Mouse (Mus musculus) heart, embryonic 14.5 days (tissue): ENCODE measurements at regions not wholly inside any gene's neighbourhood (a gene's known extent, or its start where the extent isn't known, plus 50 kb on each side); places are given as distances from the start of the nearest gene placed in this dataset.

Experiments used
- ATAC-seq: fragments of 200-750 bp; cut with Nextera tagmentation; 2 replicates; pipeline ENCODE4 v1.8.0; 2017; ENCODE audit warnings: low read depth, moderate TSS enrichment; ENCODE audit not compliant: insufficient number of reproducible peaks, insufficient read depth, low FRiP score
- H3K27ac ChIP-seq, 2 experiments: fragments of 200-500 bp in 1 of 2; fragments of 300-500 bp in 1 of 2; sonication (generic) in 1 of 2; replicated peaks in 1 of 2; 2 replicates each; pipeline ENCODE4 v1.5.1; 2012 to 2014; ENCODE audit warnings: low read depth in 2 of 2, low read length in 2 of 2, control low read depth in 1 of 2, mild to moderate bottlenecking in 1 of 2, mixed read lengths in 1 of 2; ENCODE audit not compliant: control insufficient read depth in 1 of 2, insufficient read depth in 1 of 2
- H3K27me3 ChIP-seq: fragments of 300-500 bp; sonication (generic); 2 replicates; pipeline ENCODE4 v1.6.1; 2014; ENCODE audit warnings: mild to moderate bottlenecking, low read length, control low read depth; ENCODE audit not compliant: control insufficient read depth, insufficient read depth
- H3K36me3 ChIP-seq: fragments of 300-500 bp; sonication (generic); 2 replicates; pipeline ENCODE4 v1.6.1; 2014; ENCODE audit warnings: mild to moderate bottlenecking, control low read depth, low read length, mixed read lengths; ENCODE audit not compliant: control insufficient read depth, insufficient read depth
- H3K4me1 ChIP-seq, 2 experiments: fragments of 200-500 bp in 1 of 2; fragments of 300-500 bp in 1 of 2; sonication (generic) in 1 of 2; 2 replicates each; pipeline ENCODE4 v1.6.1; 2012 to 2014; ENCODE audit warnings: low read length in 2 of 2, control low read depth in 1 of 2, mixed read lengths in 1 of 2; ENCODE audit not compliant: control insufficient read depth in 2 of 2, insufficient read depth in 2 of 2
- H3K4me2 ChIP-seq: fragments of 300-500 bp; sonication (generic); 2 replicates; pipeline ENCODE4 v1.6.1; 2014; ENCODE audit warnings: mild to moderate bottlenecking, low read length
- H3K4me3 ChIP-seq, 2 experiments: fragments of 200-500 bp in 1 of 2; fragments of 300-500 bp in 1 of 2; sonication (generic) in 1 of 2; 2 replicates each; pipeline ENCODE4 v1.5.1; 2012 to 2014; ENCODE audit warnings: low read length in 2 of 2, mild to moderate bottlenecking in 2 of 2, control low read depth in 1 of 2, low read depth in 1 of 2, moderate library complexity in 1 of 2; ENCODE audit not compliant: control insufficient read depth in 1 of 2, insufficient read depth in 1 of 2
- H3K9ac ChIP-seq: fragments of 300-500 bp; sonication (generic); 2 replicates; pipeline ENCODE4 v1.6.1; 2014; ENCODE audit warnings: mild to moderate bottlenecking, low read length
- H3K9me3 ChIP-seq: fragments of 300-500 bp; sonication (generic); 2 replicates; pipeline ENCODE4 v1.6.1; 2016; ENCODE audit warnings: low read length, control low read depth; ENCODE audit not compliant: control insufficient read depth
- WGBS: fragments of 180-500 bp; shearing (Covaris S2); extraction: QIAGEN DNeasy Blood & Tissue Kit; methylation state at CpG from one replicate; pipeline ENCODE4 v1.1.7; 2014; 5-methylcytosine and 5-hydroxymethylcytosine counted together

DNA sequence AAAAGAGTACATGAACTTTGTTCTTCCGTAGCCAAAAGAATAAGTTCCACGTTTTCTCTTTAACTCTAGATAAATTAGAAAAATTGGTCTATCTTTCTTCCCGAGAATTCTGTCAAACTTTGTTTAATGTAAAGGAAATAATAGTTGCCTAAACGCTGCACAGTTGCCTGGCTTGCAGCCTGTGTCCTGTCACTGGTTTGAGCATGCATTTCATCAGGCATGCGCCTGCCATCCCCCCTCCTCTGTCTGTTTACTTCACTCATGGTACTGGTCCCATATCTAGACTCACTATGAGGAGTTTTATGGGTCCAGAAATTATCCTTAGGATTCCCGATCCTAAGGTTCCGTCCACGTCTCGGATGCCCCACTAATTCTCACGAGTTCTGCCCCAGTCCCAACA, 520.5 kb upstream of the Mpdz start:
- no peak overlapping the region for H3K9ac ChIP-seq
- 73% methylated on average over 10 of the region's 10 CpGs for WGBS
- H3K4me3 ChIP-seq, result no peak overlapping the region
- no peaks in the 10 kb centered on the region for H3K36me3 ChIP-seq
- no peaks in the 10 kb centered on the region for H3K4me1 ChIP-seq
- H3K27ac ChIP-seq, result no peak overlapping the region
- no peaks in the 10 kb centered on the region for H3K9me3 ChIP-seq
- H3K27me3 ChIP-seq, result no peaks in the 10 kb centered on the region
- no peak overlapping the region for H3K4me2 ChIP-seq
- ATAC-seq, result no peak

GRCm38 (mm10) chr4:81962586-81962985, 520.0 kb upstream of the Mpdz start:
- Histone ChIP-seq H3K36me3 (no peaks in the 10 kb centered on the region), H3K27ac (no peak overlapping the region), H3K4me3 (no peak overlapping the region), H3K9ac (no peak overlapping the region), H3K9me3 (no peaks in the 10 kb centered on the region), H3K4me2 (no peak overlapping the region), H3K4me1 (peaks cover 0 to under 1% of the 10 kb centered on the region in 2 experiments; a peak in 1 of 4 replicates), H3K27me3 (no peaks in the 10 kb centered on the region)
- 68% methylated on average over 5 of the region's 5 CpGs for WGBS
- ATAC-seq, result no peak

DNA sequence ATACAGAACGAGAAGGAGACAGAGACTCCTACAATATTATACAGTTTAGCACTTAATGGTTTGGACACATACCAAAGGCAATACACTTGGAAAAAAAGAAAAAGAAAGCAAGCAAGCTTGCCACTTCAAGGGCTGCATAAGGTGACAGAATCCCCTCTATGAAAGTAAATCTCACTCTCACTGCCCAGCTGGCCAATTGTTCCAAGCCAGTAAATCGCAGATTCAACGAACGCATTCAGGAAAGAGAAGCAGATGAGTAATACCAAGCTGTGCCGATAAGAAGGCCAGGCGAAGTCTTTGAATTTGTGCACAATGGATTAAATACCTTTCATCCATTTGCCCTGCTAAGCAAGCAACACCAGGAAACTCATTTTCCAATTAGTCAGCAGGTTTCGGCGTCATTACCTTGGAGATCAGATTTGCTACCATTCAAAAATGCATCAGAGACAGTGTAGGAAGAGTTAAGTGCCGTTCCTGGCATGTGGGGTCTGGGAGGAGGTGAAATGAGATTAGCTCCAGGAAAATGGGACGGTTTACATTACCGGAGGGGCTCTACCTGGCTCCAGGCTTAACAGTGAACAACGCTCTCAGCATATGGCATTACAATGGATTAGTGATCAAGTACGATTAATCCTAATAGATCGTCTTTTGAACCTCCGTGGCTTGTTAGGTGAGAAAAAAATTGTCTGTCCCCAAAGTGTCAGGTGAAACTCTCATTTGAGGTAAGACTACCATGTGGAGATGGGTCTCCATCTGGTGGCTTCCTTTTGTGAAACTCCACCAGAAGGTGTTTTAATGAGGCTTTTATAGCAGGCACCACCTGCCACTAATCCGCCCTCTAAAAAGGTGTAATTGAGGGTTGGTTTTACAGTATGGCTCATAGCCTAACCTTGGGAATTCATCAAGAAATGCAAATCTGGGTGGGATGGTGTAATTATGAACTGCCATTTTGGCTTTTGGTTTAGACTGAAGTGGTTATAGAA, 518.2 kb upstream of the Mpdz start:
- ATAC-seq, result no peak
- 76% methylated on average over 16 of the region's 16 CpGs for WGBS
- no peaks in the 10 kb centered on the region for H3K9me3 ChIP-seq
- no peak overlapping the region for H3K27ac ChIP-seq
- H3K4me3 ChIP-seq, result no peak overlapping the region
- peaks cover 3 to 4% of the 10 kb centered on the region in 2 experiments for H3K4me1 ChIP-seq
- H3K36me3 ChIP-seq, result no peaks in the 10 kb centered on the region
- no peak overlapping the region for H3K4me2 ChIP-seq
- no peak overlapping the region for H3K9ac ChIP-seq
- H3K27me3 ChIP-seq, result no peaks in the 10 kb centered on the region

- no peak overlapping the region for H3K9ac ChIP-seq
- no peaks in the 10 kb centered on the region for H3K27me3 ChIP-seq
- H3K4me2 ChIP-seq, result no peak overlapping the region
- H3K9me3 ChIP-seq, result no peaks in the 10 kb centered on the region
- 40% methylated on average over 6 of the region's 6 CpGs for WGBS
- H3K36me3 ChIP-seq, result no peaks in the 10 kb centered on the region
- no peak overlapping the region for H3K4me3 ChIP-seq
- H3K4me1 ChIP-seq, result peaks cover 3 to 8% of the 10 kb centered on the region in 2 experiments
- ATAC-seq, result no peak
- H3K27ac ChIP-seq, result peak overlapping the region in 1 of 2 experiments; percentile 44; a peak in 1 of 4 replicates
Measured at GRCm38 (mm10) chr4:81956926-81957694, 514.5 kb upstream of the Mpdz start.

GRCm38 (mm10) chr4:81953023-81953422, 510.4 kb upstream of the Mpdz start:
- Histone ChIP-seq H3K4me2 (no peak overlapping the region), H3K36me3 (no peaks in the 10 kb centered on the region), H3K27ac (no peak overlapping the region), H3K9me3 (no peaks in the 10 kb centered on the region), H3K27me3 (no peaks in the 10 kb centered on the region), H3K9ac (no peak overlapping the region), H3K4me1 (peaks cover 3 to 8% of the 10 kb centered on the region in 2 experiments), H3K4me3 (no peak overlapping the region)
- ATAC-seq, result no peak
- whole genome bisulfite sequencing, result 56% methylated on average over 4 of the region's 4 CpGs

GRCm38 (mm10) chr4:81937384-81937783, 494.8 kb upstream of the Mpdz start:
- ATAC-seq, result no peak
- H3K36me3 ChIP-seq, result no peaks in the 10 kb centered on the region
- H3K9me3 ChIP-seq, result no peaks in the 10 kb centered on the region
- no peaks in the 10 kb centered on the region for H3K27me3 ChIP-seq
- H3K4me2 ChIP-seq, result no peak overlapping the region
- WGBS, result 90% methylated on average over 5 of the region's 5 CpGs
- H3K9ac ChIP-seq, result no peak overlapping the region
- no peak overlapping the region for H3K4me3 ChIP-seq
- no peak overlapping the region for H3K27ac ChIP-seq
- no peaks in the 10 kb centered on the region for H3K4me1 ChIP-seq

GRCm38 (mm10) chr4:81930956-81931355, 488.3 kb upstream of the Mpdz start:
- 55% methylated on average over 1 of the region's 1 CpGs for WGBS
- Histone ChIP-seq H3K36me3 (no peaks in the 10 kb centered on the region), H3K4me2 (no peak overlapping the region), H3K27me3 (no peaks in the 10 kb centered on the region), H3K27ac (no peak overlapping the region), H3K4me3 (no peak overlapping the region), H3K4me1 (peaks cover 3 to 6% of the 10 kb centered on the region in 2 experiments; a peak in 1 of 4 replicates), H3K9ac (no peak overlapping the region), H3K9me3 (no peaks in the 10 kb centered on the region)
- no peak for ATAC-seq
